Mouse (Mus musculus) hindbrain, postnatal 0 days (tissue): ENCODE data around the gene Sfswap. TPM values are rescaled to one million over a fixed set of nuclear protein-coding genes. Genes with fewer than 3 reads are reported as not detected.
A peak's percentile ranks its signal among the peaks of the same experiment; 100 is the strongest.

Experiments used
- ATAC-seq: fragments of 200-750 bp; cut with Nextera tagmentation; 2 replicates; pipeline ENCODE4 v1.8.0; 2017; ENCODE audit warnings: mild to moderate bottlenecking, moderate TSS enrichment, moderate library complexity
- DNase-seq: peaks from one replicate; pipeline ENCODE4 v3.0.0-alpha.2; 2015; ENCODE audit warnings: low spot score
- H3K27ac ChIP-seq: fragments of 300-500 bp; sonication (generic); 2 replicates; pipeline ENCODE4 v1.5.1; 2014; ENCODE audit warnings: mild to moderate bottlenecking
- H3K27me3 ChIP-seq: fragments of 300-500 bp; sonication (generic); 2 replicates; pipeline ENCODE4 v1.6.1; 2014; ENCODE audit warnings: low read length, mixed read lengths; ENCODE audit not compliant: insufficient read depth
- H3K36me3 ChIP-seq: fragments of 300-500 bp; sonication (generic); 2 replicates; pipeline ENCODE4 v1.6.1; 2014; ENCODE audit warnings: low read length, mixed read lengths; ENCODE audit not compliant: insufficient read depth
- H3K4me1 ChIP-seq: fragments of 300-500 bp; sonication (generic); 2 replicates; pipeline ENCODE4 v1.6.1; 2014; ENCODE audit warnings: antibody characterized with exemption, low read length, mixed read lengths; ENCODE audit not compliant: insufficient read depth
- H3K4me2 ChIP-seq: fragments of 300-500 bp; sonication (generic); 2 replicates; pipeline ENCODE4 v1.6.1; 2014; ENCODE audit warnings: low read depth, mild to moderate bottlenecking, low read length, moderate library complexity, mixed read lengths
- H3K4me3 ChIP-seq: fragments of 300-500 bp; sonication (generic); 2 replicates; pipeline ENCODE4 v1.5.1; 2014; ENCODE audit warnings: low read length
- H3K9ac ChIP-seq: fragments of 300-500 bp; sonication (generic); replicated peaks from 2 replicates; pipeline ENCODE4 v1.6.1; 2014; ENCODE audit warnings: mild to moderate bottlenecking, low read length, moderate library complexity, mixed read lengths
- H3K9me3 ChIP-seq: fragments of 300-500 bp; sonication (generic); 2 replicates; pipeline ENCODE4 v1.6.1; 2016; ENCODE audit warnings: low read length, mixed read lengths
- CTCF ChIP-seq: IDR thresholded peaks from 2 replicates; pipeline ENCODE4 v1.5.1; 2016; ENCODE audit warnings: antibody characterized with exemption, control low read depth, low read depth
- WGBS: fragments of 180-500 bp; shearing (Covaris S2); extraction: QIAGEN DNeasy Blood & Tissue Kit; methylation state at CpG from one replicate; pipeline ENCODE4 v1.1.7; 2014; 5-methylcytosine and 5-hydroxymethylcytosine counted together
- polyA plus RNA-seq: library from polyadenylated mRNA; unstranded; fragments of >200 nt; fragmentation: Nextera tagmentation; extraction: Ambion mirVana; gene quantifications from 2 replicates; pipeline ENCODE4 v1.2.1, GENCODE M21; 2015
- total RNA-seq: library from RNA; depleted of rRNA; stranded (reverse); fragments of >200 nt; gene quantifications from 2 replicates; pipeline ENCODE4 v1.2.3, GENCODE M21; 2014

The Sfswap gene
- total and polyA plus RNA-seq, 2 experiments from 2014 or later, result 44.3 to 90.7 TPM

GRCm38 (mm10) chr5:129506886-129507285 lies 5.9 kb downstream of the Sfswap start:
- no peak for TF ChIP-seq CTCF
- Histone ChIP-seq H3K4me2 (no peak overlapping the region), H3K27ac (no peak overlapping the region), H3K9ac (no peak overlapping the region), H3K4me1 (peaks cover 8% of the 10 kb centered on the region), H3K27me3 (no peaks in the 10 kb centered on the region), H3K4me3 (no peak overlapping the region), H3K9me3 (no peaks in the 10 kb centered on the region), H3K36me3 (peaks cover 56% of the 10 kb centered on the region)
- 90% methylated on average over 4 of the region's 4 CpGs for WGBS
- ATAC-seq (no peak), DNase-seq (no peak)

- no peaks in the 10 kb centered on the region for H3K9me3 ChIP-seq
- H3K27ac ChIP-seq, result no peak overlapping the region
- H3K9ac ChIP-seq, result no peak overlapping the region
- WGBS, result 92% methylated on average over 4 of the region's 4 CpGs
- H3K36me3 ChIP-seq, result peaks cover 66% of the 10 kb centered on the region
- H3K4me1 ChIP-seq, result no peaks in the 10 kb centered on the region
- DNase-seq (no peak), ATAC-seq (no peak)
- H3K4me3 ChIP-seq, result no peak overlapping the region
- TF ChIP-seq CTCF, result no peak
- no peak overlapping the region for H3K4me2 ChIP-seq
- H3K27me3 ChIP-seq, result no peaks in the 10 kb centered on the region
These were observed 17.2 kb downstream of the Sfswap start for GRCm38 (mm10) chr5:129518180-129518579.

GRCm38 (mm10) chr5:129518786-129519185 lies 17.8 kb downstream of the Sfswap start:
- H3K9me3 ChIP-seq, result no peaks in the 10 kb centered on the region
- DNase-seq (no peak), ATAC-seq (no peak)
- no peak overlapping the region for H3K27ac ChIP-seq
- no peak overlapping the region for H3K4me2 ChIP-seq
- H3K36me3 ChIP-seq, result peaks cover 60% of the 10 kb centered on the region
- no peak overlapping the region for H3K4me3 ChIP-seq
- H3K4me1 ChIP-seq, result no peaks in the 10 kb centered on the region
- no peaks in the 10 kb centered on the region for H3K27me3 ChIP-seq
- no peak for TF ChIP-seq CTCF
- 79% methylated on average over 1 of the region's 1 CpGs for WGBS
- no peak overlapping the region for H3K9ac ChIP-seq

DNA sequence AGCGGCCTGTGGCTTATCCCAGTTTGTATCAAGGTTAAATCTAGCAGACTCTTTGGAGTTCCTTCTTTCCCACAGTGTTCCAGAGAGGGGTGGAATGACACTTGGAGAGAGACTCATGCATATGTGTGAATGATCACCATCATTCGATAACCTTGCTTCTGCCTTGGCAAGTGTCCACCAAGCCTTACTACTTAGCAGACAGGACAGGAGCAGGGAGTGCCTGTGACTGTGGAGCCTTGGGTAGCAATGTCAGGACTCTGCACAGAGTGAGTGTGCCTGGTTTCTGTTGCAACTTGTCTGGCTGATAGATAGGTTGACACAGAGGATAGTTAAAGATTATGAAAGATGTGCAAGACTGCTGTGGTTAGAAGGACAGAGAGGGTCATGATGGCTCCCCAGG lies 18.6 kb downstream of the Sfswap start:
- Histone ChIP-seq H3K4me1 (no peaks in the 10 kb centered on the region), H3K36me3 (peaks cover 53% of the 10 kb centered on the region), H3K27me3 (no peaks in the 10 kb centered on the region), H3K9me3 (no peaks in the 10 kb centered on the region), H3K27ac (no peak overlapping the region), H3K4me3 (no peak overlapping the region), H3K9ac (no peak overlapping the region), H3K4me2 (no peak overlapping the region)
- no peak for DNase-seq
- 88% methylated on average over 2 of the region's 2 CpGs for WGBS
- ATAC-seq, result no peak
- TF ChIP-seq CTCF, result no peak

DNA sequence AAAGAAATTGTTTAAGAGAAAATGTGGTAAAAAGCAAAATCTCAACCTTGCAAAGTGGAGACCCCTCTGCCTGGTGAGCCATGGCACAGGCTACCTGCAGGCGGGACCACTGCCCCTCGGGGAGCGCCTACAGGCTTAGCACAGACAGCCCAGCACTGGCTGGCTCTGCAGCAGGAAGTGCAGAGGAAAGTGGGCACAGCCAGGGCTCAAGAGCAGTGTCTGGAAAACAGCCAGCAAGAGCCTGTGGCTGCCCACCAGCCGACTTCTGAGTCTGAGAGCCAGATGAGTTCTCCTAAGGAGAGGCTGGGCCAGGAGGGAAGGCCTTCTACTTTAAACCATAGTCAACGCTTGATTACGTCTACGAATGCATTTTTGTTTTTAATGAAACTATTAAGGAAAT lies 20.5 kb downstream of the Sfswap start:
- no peak for ATAC-seq
- H3K4me1 ChIP-seq, result no peaks in the 10 kb centered on the region
- no peak overlapping the region for H3K9ac ChIP-seq
- TF ChIP-seq CTCF, result no peak
- 61% methylated on average over 7 of the region's 7 CpGs for WGBS
- peak; percentile 70 for DNase-seq
- H3K36me3 ChIP-seq, result peaks cover 47% of the 10 kb centered on the region
- no peaks in the 10 kb centered on the region for H3K27me3 ChIP-seq
- no peak overlapping the region for H3K27ac ChIP-seq
- H3K4me2 ChIP-seq, result no peak overlapping the region
- H3K4me3 ChIP-seq, result no peak overlapping the region
- no peaks in the 10 kb centered on the region for H3K9me3 ChIP-seq

DNA sequence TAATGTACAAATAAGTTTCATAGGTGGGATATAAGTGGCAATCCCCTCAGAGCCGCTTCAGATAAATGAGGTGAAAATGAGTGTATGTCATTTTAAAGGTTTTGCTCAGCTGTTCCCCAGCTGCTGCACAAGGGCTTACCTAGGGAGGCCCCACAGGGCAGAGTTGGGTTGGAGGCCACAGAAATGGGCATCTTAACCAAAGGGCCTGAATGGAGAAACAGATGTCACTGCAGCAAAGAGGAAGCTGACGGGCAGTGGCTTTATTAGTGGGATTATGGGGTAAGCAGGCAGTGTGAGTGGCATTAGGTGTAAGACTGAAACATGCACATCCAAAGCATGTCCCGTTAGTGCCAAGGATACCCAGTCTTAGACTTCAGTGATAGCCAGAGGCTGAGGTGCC lies 20.9 kb downstream of the Sfswap start:
- Histone ChIP-seq H3K27me3 (no peaks in the 10 kb centered on the region), H3K36me3 (peaks cover 45% of the 10 kb centered on the region), H3K9me3 (no peaks in the 10 kb centered on the region), H3K9ac (no peak overlapping the region), H3K4me2 (no peak overlapping the region), H3K4me1 (no peaks in the 10 kb centered on the region), H3K4me3 (no peak overlapping the region), H3K27ac (no peak overlapping the region)
- DNase-seq (no peak), ATAC-seq (no peak)
- no peak for TF ChIP-seq CTCF
- 78% methylated on average over 3 of the region's 3 CpGs for WGBS

GRCm38 (mm10) chr5:129523166-129523565 lies 22.1 kb downstream of the Sfswap start:
- Histone ChIP-seq H3K27ac (no peak overlapping the region), H3K9ac (no peak overlapping the region)
- DNase-seq, result no peak

More at GRCm38 (mm10) chr5:129523166-129523565, 22.1 kb downstream of the Sfswap start:
- Histone ChIP-seq H3K4me1 (no peaks in the 10 kb centered on the region), H3K36me3 (peaks cover 41% of the 10 kb centered on the region), H3K9me3 (no peaks in the 10 kb centered on the region), H3K4me2 (no peak overlapping the region), H3K27me3 (no peaks in the 10 kb centered on the region), H3K4me3 (no peak overlapping the region)
- whole genome bisulfite sequencing, result 90% methylated on average over 3 of the region's 3 CpGs
- no peak for TF ChIP-seq CTCF
- ATAC-seq, result no peak
